Mouse (Mus musculus): Measurements from ENCODE around the gene Gm3409. TPM values are rescaled to one million over a fixed set of nuclear protein-coding genes. Genes with fewer than 3 reads are reported as not detected.
A peak's percentile ranks its signal among the peaks of the same experiment; 100 is the strongest.
"Not testable (repeated sequence)": the region's sequence is repeated elsewhere in the genome, so short reads cannot be mapped to it uniquely, and the experiment has no call there.

The Gm3409 gene
- polyA plus RNA-seq (2014; fragmentation: Nextera tagmentation; extraction: Ambion mirVana), result not detected in 2 replicates

DNA sequence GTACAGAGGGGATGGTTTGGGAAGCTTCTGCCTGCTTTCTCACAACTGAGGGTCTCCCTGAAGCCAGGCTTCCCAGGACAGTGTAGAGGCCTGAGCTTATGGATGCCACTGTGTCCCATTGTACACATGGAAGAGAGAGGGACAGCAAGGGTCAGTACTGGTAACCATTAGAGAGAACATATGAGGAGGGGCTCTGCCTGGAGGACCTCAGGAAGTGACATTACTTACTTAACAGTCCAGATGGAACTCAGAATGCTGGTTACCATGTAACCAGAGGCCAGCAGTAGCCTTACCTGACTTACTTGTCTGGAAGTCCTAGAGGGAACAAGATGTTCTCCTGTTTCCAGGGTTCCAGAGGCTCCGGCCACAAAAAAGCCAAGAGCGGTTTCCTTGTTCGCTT, at the start of gene Gm3409:
Gene Gm3409, plus strand, starts transcription at position 301 of the 400 bp plus-strand sequence.
- not testable (repeated sequence) for DNase-seq (ENCODE audit: low spot score); H3K36me3 ChIP-seq (replicated peaks; ENCODE audit: control insufficient read depth, insufficient read depth); H3K4me3 ChIP-seq (replicated peaks; ENCODE audit: low read length); H3K4me1 ChIP-seq (replicated peaks; ENCODE audit: control insufficient read depth, insufficient read depth, low read length); H3K27me3 ChIP-seq (ENCODE audit: control insufficient read depth, insufficient read depth, low read length); H3K9me3 ChIP-seq (ENCODE audit: control insufficient read depth, low read length); H3K9ac ChIP-seq; ATAC-seq (ENCODE audit: low FRiP score); H3K27ac ChIP-seq; H3K4me2 ChIP-seq (replicated peaks)
- 100% methylated on average over 2 of the region's 3 CpGs for WGBS

DNA sequence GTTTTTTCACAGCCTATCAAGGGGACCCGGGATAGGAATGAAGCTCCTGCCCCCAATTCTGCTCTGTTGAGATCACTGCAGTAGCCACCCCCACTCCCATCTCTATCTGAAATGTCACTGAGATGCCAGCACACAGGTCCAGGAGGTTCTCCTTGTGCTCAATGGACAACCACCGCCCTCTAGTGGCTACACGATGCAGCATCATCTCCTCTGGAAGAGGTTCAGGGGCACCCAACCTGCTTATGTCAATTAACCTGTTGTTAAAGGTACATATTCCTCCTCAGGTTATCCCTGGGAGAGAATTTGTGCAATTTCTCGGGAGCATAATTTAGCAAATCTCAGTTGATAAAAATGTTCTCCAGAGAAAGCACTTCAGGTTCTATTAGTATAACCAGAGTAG, 48.5 kb upstream of the Gm3409 start:
- not testable (repeated sequence) for ATAC-seq (ENCODE audit: low FRiP score); H3K36me3 ChIP-seq (replicated peaks; ENCODE audit: control insufficient read depth, insufficient read depth); H3K4me1 ChIP-seq (replicated peaks; ENCODE audit: control insufficient read depth, insufficient read depth, low read length); H3K27ac ChIP-seq; H3K27me3 ChIP-seq (ENCODE audit: control insufficient read depth, insufficient read depth, low read length); H3K9ac ChIP-seq; H3K9me3 ChIP-seq (ENCODE audit: control insufficient read depth, low read length); H3K4me2 ChIP-seq (replicated peaks); H3K4me3 ChIP-seq (replicated peaks; ENCODE audit: low read length); DNase-seq (ENCODE audit: low spot score)
- 14% methylated on average over 3 of the region's 4 CpGs for WGBS

GRCm38 (mm10) chr5:146491063-146491462, 46.4 kb upstream of the Gm3409 start, which contains the start of gene Gm6370:
Gene Gm6370 (plus strand): TSS chr5:146491363.
- not testable (repeated sequence) for ATAC-seq (ENCODE audit: low FRiP score); H3K9me3 ChIP-seq (ENCODE audit: control insufficient read depth, low read length); H3K9ac ChIP-seq; DNase-seq (ENCODE audit: low spot score); H3K4me2 ChIP-seq (replicated peaks); H3K4me3 ChIP-seq (replicated peaks; ENCODE audit: low read length); H3K4me1 ChIP-seq (replicated peaks; ENCODE audit: control insufficient read depth, insufficient read depth, low read length); H3K27ac ChIP-seq; H3K27me3 ChIP-seq (ENCODE audit: control insufficient read depth, insufficient read depth, low read length); H3K36me3 ChIP-seq (replicated peaks; ENCODE audit: control insufficient read depth, insufficient read depth)
- no CpG with 5 or more reads among the region's 5 CpGs for WGBS

- H3K4me1 ChIP-seq (replicated peaks; ENCODE audit: control insufficient read depth, insufficient read depth, low read length); H3K4me3 ChIP-seq (replicated peaks; ENCODE audit: low read length); DNase-seq (ENCODE audit: low spot score); ATAC-seq (ENCODE audit: low FRiP score); H3K9ac ChIP-seq; H3K4me2 ChIP-seq (replicated peaks); H3K27me3 ChIP-seq (ENCODE audit: control insufficient read depth, insufficient read depth, low read length); H3K27ac ChIP-seq; H3K9me3 ChIP-seq (ENCODE audit: control insufficient read depth, low read length); H3K36me3 ChIP-seq (replicated peaks; ENCODE audit: control insufficient read depth, insufficient read depth): not testable (repeated sequence)
- no CpG with 5 or more reads among the region's 5 CpGs for WGBS
These were observed 35.3 kb upstream of the Gm3409 start, which contains the start of gene 4930449I24Rik for GRCm38 (mm10) chr5:146502099-146502498. Gene 4930449I24Rik (plus strand): TSS chr5:146502399.

DNA sequence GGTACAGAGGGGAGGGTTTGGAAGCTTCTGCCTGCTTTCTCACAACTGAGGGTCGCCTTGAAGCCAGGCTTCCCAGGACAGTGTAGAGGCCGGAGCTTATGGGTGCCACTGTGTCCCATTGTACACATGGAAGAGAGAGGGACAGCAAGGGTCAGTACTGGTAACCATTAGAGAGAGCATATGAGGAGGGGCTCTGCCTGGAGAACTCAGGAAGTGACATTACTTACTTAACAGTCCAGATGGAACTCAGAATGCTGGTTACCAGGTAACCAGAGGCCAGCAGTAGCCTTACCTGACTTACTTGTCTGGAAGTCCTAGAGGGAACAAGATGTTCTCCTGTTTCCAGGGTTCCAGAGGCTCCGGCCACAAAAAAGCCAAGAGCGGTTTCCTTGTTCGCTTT, 23.6 kb upstream of the Gm3409 start, which contains the start of gene Gm3402:
Gene Gm3402, plus strand, starts transcription at position 301 of the 400 bp plus-strand sequence.
- not testable (repeated sequence) for DNase-seq (ENCODE audit: low spot score); H3K27ac ChIP-seq; H3K9ac ChIP-seq; H3K4me3 ChIP-seq (replicated peaks; ENCODE audit: low read length); ATAC-seq (ENCODE audit: low FRiP score); H3K4me2 ChIP-seq (replicated peaks); H3K27me3 ChIP-seq (ENCODE audit: control insufficient read depth, insufficient read depth, low read length); H3K4me1 ChIP-seq (replicated peaks; ENCODE audit: control insufficient read depth, insufficient read depth, low read length); H3K9me3 ChIP-seq (ENCODE audit: control insufficient read depth, low read length); H3K36me3 ChIP-seq (replicated peaks; ENCODE audit: control insufficient read depth, insufficient read depth)
- WGBS, result no CpG with 5 or more reads among the region's 5 CpGs

GRCm38 (mm10) chr5:146525501-146525900, 11.9 kb upstream of the Gm3409 start, which contains the start of gene Gm3404:
Gene Gm3404 (plus strand): TSS chr5:146525801.
- 100% methylated on average over 1 of the region's 3 CpGs for WGBS

GRCm38 (mm10) chr5:146555836-146556235, 18.4 kb downstream of the Gm3409 start, which contains the start of gene Gm3415:
Gene Gm3415 (plus strand): TSS chr5:146556136.
- not testable (repeated sequence) for H3K36me3 ChIP-seq (replicated peaks; ENCODE audit: control insufficient read depth, insufficient read depth); H3K9ac ChIP-seq; H3K27me3 ChIP-seq (ENCODE audit: control insufficient read depth, insufficient read depth, low read length); H3K9me3 ChIP-seq (ENCODE audit: control insufficient read depth, low read length); DNase-seq (ENCODE audit: low spot score); H3K27ac ChIP-seq; H3K4me3 ChIP-seq (replicated peaks; ENCODE audit: low read length); H3K4me2 ChIP-seq (replicated peaks); ATAC-seq (ENCODE audit: low FRiP score); H3K4me1 ChIP-seq (replicated peaks; ENCODE audit: control insufficient read depth, insufficient read depth, low read length)
- no CpG with 5 or more reads among the region's 3 CpGs for WGBS

More at GRCm38 (mm10) chr5:146525501-146525900, 11.9 kb upstream of the Gm3409 start, which contains the start of gene Gm3404:
- not testable (repeated sequence) for H3K4me1 ChIP-seq (replicated peaks; ENCODE audit: control insufficient read depth, insufficient read depth, low read length); H3K9ac ChIP-seq; H3K4me2 ChIP-seq (replicated peaks); H3K27ac ChIP-seq; H3K4me3 ChIP-seq (replicated peaks; ENCODE audit: low read length); H3K36me3 ChIP-seq (replicated peaks; ENCODE audit: control insufficient read depth, insufficient read depth); H3K9me3 ChIP-seq (ENCODE audit: control insufficient read depth, low read length); DNase-seq (ENCODE audit: low spot score); H3K27me3 ChIP-seq (ENCODE audit: control insufficient read depth, insufficient read depth, low read length); ATAC-seq (ENCODE audit: low FRiP score)

DNA sequence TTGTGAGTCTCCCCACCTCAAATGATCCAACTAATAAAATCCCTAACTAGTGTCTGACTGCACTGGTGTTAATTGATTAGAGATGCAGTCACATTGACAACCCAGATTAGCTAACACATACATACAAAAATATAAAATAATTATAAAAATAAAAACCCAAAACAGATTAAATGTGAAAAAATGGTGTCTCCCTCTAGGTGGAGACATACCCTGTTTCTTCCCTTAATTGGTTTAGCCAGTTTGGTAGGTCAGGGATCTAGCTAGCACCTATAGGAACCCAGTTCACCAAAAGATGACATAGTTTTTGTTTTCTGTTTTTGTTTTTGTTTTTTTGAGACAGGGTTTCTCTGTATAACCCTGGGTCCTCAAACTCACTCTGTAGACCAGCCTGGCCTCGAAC, 26.8 kb downstream of the Gm3409 start:
- no peaks in the 10 kb centered on the region for H3K9me3 ChIP-seq (ENCODE audit: control insufficient read depth, low read length)
- no peaks in the 10 kb centered on the region for H3K36me3 ChIP-seq (replicated peaks; ENCODE audit: control insufficient read depth, insufficient read depth)
- no peak overlapping the region for H3K9ac ChIP-seq
- no peak for ATAC-seq (ENCODE audit: low FRiP score)
- no peak for DNase-seq (ENCODE audit: low spot score)
- no peak overlapping the region for H3K27ac ChIP-seq
- H3K27me3 ChIP-seq (ENCODE audit: control insufficient read depth, insufficient read depth, low read length), result no peaks in the 10 kb centered on the region
- H3K4me1 ChIP-seq (replicated peaks; ENCODE audit: control insufficient read depth, insufficient read depth, low read length), result no peaks in the 10 kb centered on the region
- H3K4me3 ChIP-seq (replicated peaks; ENCODE audit: low read length), result no peak overlapping the region
- 91% methylated on average over 1 of the region's 1 CpGs for WGBS
- no peak overlapping the region for H3K4me2 ChIP-seq (replicated peaks)

DNA sequence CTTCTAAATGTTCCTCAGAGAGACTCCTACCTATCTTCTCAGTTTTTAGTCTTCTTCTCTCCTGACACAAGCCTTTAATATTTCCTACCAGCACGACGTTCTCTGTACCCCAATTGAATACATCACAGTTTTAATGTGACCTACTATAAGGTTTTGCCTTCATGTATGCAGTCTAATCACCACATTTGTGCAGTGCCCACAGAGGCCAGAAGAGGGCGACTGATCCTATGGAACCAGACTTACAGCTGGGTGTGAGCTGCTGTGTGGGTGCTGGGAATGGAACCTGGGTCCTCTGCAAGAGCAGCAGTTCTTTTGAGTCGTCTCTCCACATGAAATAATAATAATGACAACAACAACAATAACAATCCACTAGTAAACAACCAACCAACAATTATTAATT, 29.6 kb downstream of the Gm3409 start:
- no peak overlapping the region for H3K4me2 ChIP-seq (replicated peaks)
- no peaks in the 10 kb centered on the region for H3K4me1 ChIP-seq (replicated peaks; ENCODE audit: control insufficient read depth, insufficient read depth, low read length)
- DNase-seq (ENCODE audit: low spot score), result peak; percentile 44
- no peaks in the 10 kb centered on the region for H3K36me3 ChIP-seq (replicated peaks; ENCODE audit: control insufficient read depth, insufficient read depth)
- H3K4me3 ChIP-seq (replicated peaks; ENCODE audit: low read length), result no peak overlapping the region
- no peak for ATAC-seq (ENCODE audit: low FRiP score)
- no peak overlapping the region for H3K27ac ChIP-seq
- H3K9me3 ChIP-seq (ENCODE audit: control insufficient read depth, low read length), result no peaks in the 10 kb centered on the region
- H3K9ac ChIP-seq, result no peak overlapping the region
- WGBS, result 62% methylated on average over 4 of the region's 4 CpGs
- H3K27me3 ChIP-seq (ENCODE audit: control insufficient read depth, insufficient read depth, low read length), result no peaks in the 10 kb centered on the region

DNA sequence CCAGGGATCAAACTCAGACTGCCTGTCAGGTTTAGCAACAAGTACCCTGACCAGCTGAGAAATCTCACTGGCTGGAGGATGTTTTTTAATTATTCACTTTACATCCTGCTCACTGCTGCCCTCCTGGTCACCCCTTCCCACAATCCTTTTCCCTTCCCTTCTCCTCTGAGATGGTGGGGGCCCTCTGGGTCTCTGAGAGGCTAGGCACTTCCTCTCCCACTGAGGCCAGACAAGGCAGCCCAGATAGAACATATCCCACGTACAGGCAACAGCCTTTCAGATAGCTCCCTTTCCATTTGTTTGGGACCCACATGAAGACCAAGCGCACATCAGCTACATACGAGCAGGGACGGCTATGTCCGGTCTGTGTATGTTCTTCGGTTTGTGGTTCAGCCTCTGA, 32.7 kb downstream of the Gm3409 start:
- ATAC-seq (ENCODE audit: low FRiP score); H3K36me3 ChIP-seq (replicated peaks; ENCODE audit: control insufficient read depth, insufficient read depth); H3K4me3 ChIP-seq (replicated peaks; ENCODE audit: low read length); H3K4me2 ChIP-seq (replicated peaks); H3K9me3 ChIP-seq (ENCODE audit: control insufficient read depth, low read length); H3K27me3 ChIP-seq (ENCODE audit: control insufficient read depth, insufficient read depth, low read length); H3K9ac ChIP-seq; H3K27ac ChIP-seq; DNase-seq (ENCODE audit: low spot score); H3K4me1 ChIP-seq (replicated peaks; ENCODE audit: control insufficient read depth, insufficient read depth, low read length): not testable (repeated sequence)
- 86% methylated on average over 6 of the region's 6 CpGs for WGBS
